Mouse (Mus musculus) lung, adult 2 months (tissue): ENCODE data around the gene Rbm33. TPM values are rescaled to one million over a fixed set of nuclear protein-coding genes. Genes with fewer than 3 reads are reported as not detected.

ENCODE experiments used
- DNase-seq: peaks from one replicate; pipeline ENCODE4 v3.0.0; 2022
- H3K4me1 ChIP-seq: fragments of 200-500 bp; 2 replicates; pipeline ENCODE4 v1.6.1; 2011; ENCODE audit warnings: low read length; ENCODE audit not compliant: control insufficient read depth, insufficient read depth
- H3K4me3 ChIP-seq: fragments of 200-500 bp; replicated peaks from 2 replicates; pipeline ENCODE3; 2011; ENCODE audit warnings: low read depth, mild to moderate bottlenecking, control low read depth, low read length; ENCODE audit errors: extremely low read depth
- CTCF ChIP-seq: fragments of 200-500 bp; IDR thresholded peaks from 2 replicates; pipeline ENCODE4 v1.5.1; 2011; ENCODE audit warnings: mild to moderate bottlenecking, low read length, control low read depth; ENCODE audit not compliant: insufficient read depth
- POLR2A ChIP-seq: fragments of 200-500 bp; IDR thresholded peaks from 2 replicates; pipeline ENCODE4 v1.6.1; 2011; ENCODE audit warnings: low read depth, mild to moderate bottlenecking, control low read depth, low read length, borderline replicate concordance; ENCODE audit errors: extremely low read depth
- WGBS: fragments of 180-500 bp; shearing (Covaris S2); methylation state at CpG from one replicate; pipeline ENCODE4 v1.1.7; 2018; 5-methylcytosine and 5-hydroxymethylcytosine counted together
- polyA plus RNA-seq: library from polyadenylated mRNA; depleted of rRNA; stranded (reverse); fragments of >200 nt; gene quantifications from 2 replicates; pipeline ENCODE4 v1.2.3, GENCODE M21; 2012; rRNA removed

Rbm33 gene
- 25.5 and 31.2 TPM in 2 replicates for polyA plus RNA-seq

- H3K4me3 ChIP-seq = peak within 1 kb of the TSS; percentile 94
- TF ChIP-seq CTCF (no peak), POLR2A (peak; percentile 93)
- WGBS = under 1% methylated on average over 76 of the region's 76 CpGs
- H3K4me1 ChIP-seq = peaks cover 13% of the 10 kb centered on the region
- peak; percentile 90 for DNase-seq
Measured at GRCm38 (mm10) chr5:28316722-28317245, at the start of gene Rbm33. Rbm33 (plus strand) TSS chr5:28317121.

DNA sequence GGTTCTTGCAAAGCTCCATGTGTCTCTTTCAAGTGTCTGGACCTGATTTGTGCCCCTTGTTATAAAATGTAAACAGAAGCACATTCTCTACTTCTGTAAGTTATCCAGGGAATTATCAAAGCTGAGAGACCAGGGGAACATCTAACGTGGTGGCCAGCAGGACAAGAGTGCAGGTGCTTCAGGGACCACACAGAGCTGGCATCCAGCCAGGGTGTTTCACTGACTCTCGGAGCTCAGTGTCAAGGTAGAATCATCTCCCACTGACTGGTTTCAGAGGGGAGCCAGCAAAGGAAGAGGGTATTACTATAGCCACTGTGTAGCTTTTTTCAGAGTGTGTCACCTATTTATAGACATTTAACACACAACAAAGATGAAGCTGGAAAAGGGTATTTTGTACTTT is 49.3 kb upstream of the Rbm33 start:
- no peak for DNase-seq
- no peak for TF ChIP-seq CTCF
- TF ChIP-seq POLR2A = no peak
- WGBS = 26% methylated on average over 2 of the region's 2 CpGs
- H3K4me1 ChIP-seq = 0 out of 2 replicates have a peak, but pooled peaks cover 2% of the 10 kb centered on the region
- H3K4me3 ChIP-seq = no peak overlapping the region

- TF ChIP-seq POLR2A (no peak), CTCF (no peak)
- 20% methylated on average over 6 of the region's 6 CpGs for WGBS
- DNase-seq = peak; percentile 27
- no peak overlapping the region for H3K4me3 ChIP-seq
- H3K4me1 ChIP-seq = 0 out of 2 replicates have a peak, but pooled peaks cover 2% of the 10 kb centered on the region
Measured at GRCm38 (mm10) chr5:28269469-28269991, 47.4 kb upstream of the Rbm33 start.

- DNase-seq = no peak
- WGBS = 77% methylated on average over 2 of the region's 2 CpGs
- 0 out of 2 replicates have a peak, but pooled peaks cover 2% of the 10 kb centered on the region for H3K4me1 ChIP-seq
- no peak overlapping the region for H3K4me3 ChIP-seq
- TF ChIP-seq CTCF (no peak), POLR2A (no peak)
Measured at GRCm38 (mm10) chr5:28272836-28273235, 44.1 kb upstream of the Rbm33 start.

GRCm38 (mm10) chr5:28277279-28277678 is 39.6 kb upstream of the Rbm33 start:
- WGBS = 38% methylated on average over 2 of the region's 2 CpGs
- Histone ChIP-seq H3K4me3 (no peak overlapping the region), H3K4me1 (no peaks in the 10 kb centered on the region)
- no peak for DNase-seq
- no peak for TF ChIP-seq CTCF
- TF ChIP-seq POLR2A = no peak

DNA sequence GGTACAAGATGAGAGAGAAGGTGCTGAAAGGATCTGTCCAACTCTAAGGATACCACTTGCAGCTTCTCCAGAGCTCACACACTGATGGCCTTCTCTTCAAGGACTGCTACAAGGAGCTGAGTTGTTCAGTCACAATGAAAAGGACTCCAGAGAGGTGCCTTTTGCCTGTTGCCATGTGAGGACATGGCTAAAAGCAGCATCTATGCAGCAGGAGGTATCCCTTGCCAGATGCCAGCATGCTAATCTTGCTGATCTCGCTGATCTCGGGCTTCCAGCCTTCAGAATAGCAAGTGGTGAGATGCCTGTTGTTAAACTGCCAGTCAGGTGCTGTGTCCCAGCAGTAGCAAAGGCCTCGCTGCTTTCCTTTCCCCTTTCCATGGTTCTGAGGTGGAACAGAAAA is 27.8 kb upstream of the Rbm33 start:
- DNase-seq = no peak
- Histone ChIP-seq H3K4me1 (no peaks in the 10 kb centered on the region), H3K4me3 (no peak overlapping the region)
- TF ChIP-seq CTCF = no peak
- no peak for TF ChIP-seq POLR2A
- 60% methylated on average over 3 of the region's 3 CpGs for WGBS

DNA sequence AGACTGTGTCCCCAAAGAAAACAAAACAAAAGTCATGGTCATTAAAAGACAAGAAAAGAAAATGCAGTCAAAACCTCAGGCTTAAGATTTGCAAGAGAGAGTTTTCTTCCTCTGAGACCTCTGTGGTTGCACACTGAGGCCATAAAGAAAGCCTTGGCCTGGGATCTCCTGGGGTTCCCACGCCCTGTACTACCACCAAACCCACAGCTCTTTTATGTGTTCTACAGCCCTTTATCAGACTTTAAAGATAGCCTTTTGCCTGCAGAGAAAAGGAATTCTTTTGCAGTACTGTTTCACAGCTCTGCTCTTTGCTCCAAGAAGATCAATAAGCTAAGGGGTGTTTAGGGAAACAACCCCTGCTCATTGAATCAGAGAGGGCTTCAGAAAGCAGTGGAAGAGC is 26.3 kb upstream of the Rbm33 start:
- TF ChIP-seq POLR2A (no peak), CTCF (no peak)
- H3K4me1 ChIP-seq = no peaks in the 10 kb centered on the region
- H3K4me3 ChIP-seq = no peak overlapping the region
- 67% methylated on average over 1 of the region's 1 CpGs for WGBS
- no peak for DNase-seq

DNA sequence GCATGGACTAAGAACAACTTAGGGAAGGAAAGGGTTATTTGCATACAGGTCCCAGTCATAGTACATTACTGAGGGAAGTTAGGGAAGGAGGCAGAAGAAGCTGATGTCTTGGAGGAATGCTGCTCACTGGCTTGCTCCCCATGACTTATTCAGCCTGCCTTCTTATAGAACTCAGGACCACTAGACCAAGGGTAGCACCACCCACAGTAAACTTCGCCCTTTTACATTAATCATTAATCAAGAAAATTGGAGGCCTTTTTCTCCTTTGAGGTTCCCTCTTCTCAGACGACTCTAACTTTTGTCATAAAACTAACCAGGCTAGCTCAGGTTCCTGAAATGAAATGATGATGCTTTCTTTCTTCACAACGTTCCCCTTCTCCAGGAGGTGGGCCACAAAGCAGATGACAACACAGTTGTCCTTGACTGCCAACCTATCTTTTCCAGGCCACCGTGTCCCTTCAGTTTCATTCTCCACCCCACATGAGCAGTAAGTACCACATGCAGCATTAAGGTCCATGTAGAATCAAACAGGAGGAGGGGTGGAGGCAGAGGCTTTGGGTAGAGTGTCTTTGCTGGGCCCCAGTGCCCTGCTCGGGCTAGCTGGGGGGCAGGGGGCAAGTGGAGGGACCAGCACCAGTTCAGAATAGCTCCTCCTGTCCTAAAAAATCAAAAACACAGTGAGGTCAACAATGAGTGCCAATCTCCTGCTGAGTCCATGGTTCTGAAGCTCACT is 25.6 kb upstream of the Rbm33 start:
- TF ChIP-seq CTCF = no peak
- TF ChIP-seq POLR2A = no peak
- 76% methylated on average over 5 of the region's 5 CpGs for WGBS
- no peak for DNase-seq
- no peaks in the 10 kb centered on the region for H3K4me1 ChIP-seq
- H3K4me3 ChIP-seq = no peak overlapping the region

DNA sequence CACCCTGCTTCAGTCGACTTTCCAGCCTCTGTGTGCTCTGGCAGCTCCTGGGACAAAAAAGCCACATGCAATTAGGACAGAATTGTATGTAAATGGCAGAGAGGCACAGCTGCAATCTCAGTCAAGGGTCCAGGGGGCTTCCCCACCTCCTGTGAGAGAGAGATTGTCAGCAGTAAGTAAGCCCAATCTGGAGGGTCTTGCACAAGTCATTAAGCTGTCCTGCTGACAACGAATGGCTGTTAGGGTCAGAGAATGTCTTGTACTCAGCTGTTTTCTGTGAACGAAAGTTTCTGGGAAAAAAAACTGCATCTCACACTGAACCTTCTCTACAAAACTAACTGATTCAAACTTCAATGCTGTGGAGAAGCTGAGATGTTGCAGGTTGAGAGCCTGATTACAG is 24.6 kb upstream of the Rbm33 start:
- Histone ChIP-seq H3K4me3 (no peak overlapping the region), H3K4me1 (no peaks in the 10 kb centered on the region)
- WGBS = 35% methylated on average over 3 of the region's 3 CpGs
- no peak for DNase-seq
- TF ChIP-seq CTCF = no peak
- TF ChIP-seq POLR2A = no peak

DNA sequence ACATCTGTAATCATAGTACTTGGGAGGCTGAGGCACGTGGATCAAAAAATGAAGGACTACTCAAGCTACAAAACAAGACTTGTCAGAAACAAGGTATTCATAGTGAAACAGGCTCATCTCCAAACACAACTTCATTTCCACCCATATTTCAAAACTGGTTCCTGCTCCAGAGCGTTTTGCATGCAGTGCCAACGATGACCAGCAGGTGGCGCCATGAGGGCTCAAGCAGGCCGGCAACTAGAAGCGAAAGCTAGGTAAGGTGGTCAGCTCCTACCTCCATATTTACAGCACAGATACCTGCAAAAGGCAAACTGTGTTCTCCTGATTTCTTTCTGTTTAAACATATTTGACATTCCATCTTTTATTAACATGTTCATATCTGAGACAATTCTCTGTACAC is 22.9 kb upstream of the Rbm33 start:
- 6% methylated on average over 6 of the region's 6 CpGs for WGBS
- DNase-seq = peak; percentile 90
- Histone ChIP-seq H3K4me3 (no peak overlapping the region), H3K4me1 (no peaks in the 10 kb centered on the region)
- no peak for TF ChIP-seq POLR2A
- peak; percentile 97 for TF ChIP-seq CTCF
